Mouse (Mus musculus) embryonic facial prominence, embryonic 13.5 days (tissue): ENCODE measurements around the gene Carm1. TPM values are rescaled to one million over a fixed set of nuclear protein-coding genes. Genes with fewer than 3 reads are reported as not detected.
"Not testable (repeated sequence)": the region's sequence is repeated elsewhere in the genome, so short reads cannot be mapped to it uniquely, and the experiment has no call there.

Source experiments
- ATAC-seq: fragments of 200-750 bp; cut with Nextera tagmentation; 2 replicates; pipeline ENCODE4 v1.8.0; 2017; ENCODE audit warnings: low read depth; ENCODE audit not compliant: insufficient number of reproducible peaks, insufficient read depth, low FRiP score, low TSS enrichment
- H3K27ac ChIP-seq: fragments of 300-500 bp; sonication (generic); 2 replicates; pipeline ENCODE4 v1.5.1; 2015; ENCODE audit warnings: moderate library complexity, mild to moderate bottlenecking, inconsistent platforms
- H3K27me3 ChIP-seq: fragments of 300-500 bp; sonication (generic); 2 replicates; pipeline ENCODE4 v1.6.1; 2015; ENCODE audit warnings: mild to moderate bottlenecking, inconsistent platforms
- H3K36me3 ChIP-seq: fragments of 300-500 bp; sonication (generic); 2 replicates; pipeline ENCODE4 v1.6.1; 2015; ENCODE audit warnings: mild to moderate bottlenecking, inconsistent platforms
- H3K4me1 ChIP-seq: fragments of 300-500 bp; sonication (generic); 2 replicates; pipeline ENCODE4 v1.6.1; 2015; ENCODE audit warnings: inconsistent platforms
- H3K4me2 ChIP-seq: fragments of 300-500 bp; sonication (generic); 2 replicates; pipeline ENCODE4 v1.6.1; 2015; ENCODE audit warnings: moderate library complexity, mild to moderate bottlenecking, inconsistent platforms
- H3K4me3 ChIP-seq: fragments of 300-500 bp; sonication (generic); 2 replicates; pipeline ENCODE4 v1.5.1; 2015; ENCODE audit warnings: mild to moderate bottlenecking, inconsistent platforms
- H3K9ac ChIP-seq: fragments of 300-500 bp; sonication (generic); 2 replicates; pipeline ENCODE4 v1.6.1; 2015; ENCODE audit warnings: mild to moderate bottlenecking, inconsistent platforms
- H3K9me3 ChIP-seq: fragments of 300-500 bp; sonication (generic); 2 replicates; pipeline ENCODE4 v1.6.1; 2016; ENCODE audit warnings: inconsistent platforms
- WGBS: fragments of 180-500 bp; shearing (Covaris S2); methylation state at CpG from one replicate; pipeline ENCODE4 v1.1.7; 2015; ENCODE audit warnings: mixed read lengths; 5-methylcytosine and 5-hydroxymethylcytosine counted together
- polyA plus RNA-seq: library from polyadenylated mRNA; unstranded; fragments of >200 nt; fragmentation: Nextera tagmentation; extraction: Ambion mirVana; gene quantifications from 2 replicates; pipeline ENCODE4 v1.2.1, GENCODE M21; 2015

Carm1 gene
- polyA plus RNA-seq, 1 experiment from 2014 or later, result 46.2 TPM

DNA sequence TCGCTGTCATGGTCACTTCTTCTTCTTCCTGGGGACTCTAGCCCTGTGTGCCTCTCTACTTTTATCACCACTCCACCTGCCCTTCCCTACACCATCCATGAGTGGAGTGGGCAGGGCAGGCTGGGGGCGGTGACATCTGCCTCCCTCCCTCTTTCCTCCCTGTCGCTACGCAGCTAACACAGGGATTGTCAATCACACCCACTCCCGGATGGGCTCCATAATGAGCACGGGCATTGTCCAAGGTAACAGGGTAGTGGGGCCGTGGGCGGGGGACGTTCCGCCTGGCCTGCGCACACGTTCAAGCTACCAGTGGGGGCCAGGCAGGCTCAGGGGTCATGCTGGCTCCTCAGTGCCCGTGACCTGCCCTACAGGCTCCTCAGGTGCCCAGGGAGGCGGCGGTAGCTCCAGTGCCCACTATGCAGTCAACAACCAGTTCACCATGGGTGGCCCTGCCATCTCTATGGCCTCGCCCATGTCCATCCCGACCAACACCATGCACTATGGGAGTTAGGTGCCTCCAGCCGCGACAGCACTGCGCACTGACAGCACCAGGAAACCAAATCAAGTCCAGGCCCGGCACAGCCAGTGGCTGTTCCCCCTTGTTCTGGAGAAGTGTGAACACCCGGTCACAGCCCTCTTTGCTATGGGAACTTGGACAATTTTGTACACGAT lies 41.1 kb downstream of the Carm1 start:
- no peaks in the 10 kb centered on the region for H3K9me3 ChIP-seq
- ATAC-seq, result no peak
- peaks cover 75% of the 10 kb centered on the region for H3K36me3 ChIP-seq
- H3K27ac ChIP-seq, result no peak overlapping the region
- 89% methylated on average over 23 of the region's 23 CpGs for WGBS
- no peak overlapping the region for H3K9ac ChIP-seq
- peaks cover 15% of the 10 kb centered on the region for H3K4me1 ChIP-seq
- no peak overlapping the region for H3K4me3 ChIP-seq
- H3K27me3 ChIP-seq, result no peaks in the 10 kb centered on the region
- H3K4me2 ChIP-seq, result no peak overlapping the region

DNA sequence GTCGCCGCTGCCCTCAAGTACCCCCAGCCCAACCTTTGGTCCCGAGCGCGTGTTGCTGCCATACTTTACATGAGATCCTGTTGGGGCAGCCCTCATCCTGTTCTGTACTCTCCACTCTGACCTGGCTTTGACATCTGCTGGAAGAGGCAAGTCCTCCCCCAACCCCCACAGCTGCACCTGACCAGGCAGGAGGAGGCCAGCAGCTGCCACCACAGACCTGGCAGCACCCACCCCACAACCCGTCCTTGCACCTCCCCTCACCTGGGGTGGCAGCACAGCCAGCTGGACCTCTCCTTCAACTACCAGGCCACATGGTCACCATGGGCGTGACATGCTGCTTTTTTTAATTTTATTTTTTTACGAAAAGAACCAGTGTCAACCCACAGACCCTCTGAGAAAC lies 41.7 kb downstream of the Carm1 start:
- Histone ChIP-seq H3K4me3 (no peak overlapping the region), H3K27ac (no peak overlapping the region), H3K4me1 (peaks cover 15% of the 10 kb centered on the region), H3K4me2 (no peak overlapping the region), H3K9me3 (no peaks in the 10 kb centered on the region), H3K36me3 (peaks cover 70% of the 10 kb centered on the region), H3K9ac (no peak overlapping the region), H3K27me3 (no peaks in the 10 kb centered on the region)
- 86% methylated on average over 8 of the region's 8 CpGs for WGBS
- ATAC-seq, result no peak

DNA sequence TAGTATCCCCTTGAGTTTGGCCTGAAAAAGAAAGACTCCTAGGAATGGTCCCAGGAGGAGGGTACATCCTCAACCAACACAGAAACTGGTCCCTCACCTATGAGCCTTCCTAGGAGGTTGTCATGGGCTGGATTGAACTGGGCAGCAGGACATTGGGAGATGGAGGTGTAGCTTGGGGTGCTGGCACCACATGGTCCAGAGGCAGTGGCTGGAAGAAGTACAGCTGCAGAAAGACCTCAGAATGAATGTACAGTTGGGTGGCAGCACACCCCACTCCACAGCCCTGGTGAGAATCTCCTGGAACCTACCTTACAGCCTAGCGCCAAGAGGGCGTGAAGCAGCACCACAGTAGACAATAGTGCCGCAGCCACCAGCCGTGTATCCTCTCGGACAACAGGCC lies 42.8 kb downstream of the Carm1 start:
- peaks cover 26% of the 10 kb centered on the region for H3K4me1 ChIP-seq
- H3K9ac ChIP-seq, result no peak overlapping the region
- 92% methylated on average over 5 of the region's 5 CpGs for WGBS
- no peak for ATAC-seq
- no peaks in the 10 kb centered on the region for H3K27me3 ChIP-seq
- no peak overlapping the region for H3K4me2 ChIP-seq
- H3K27ac ChIP-seq, result no peak overlapping the region
- no peak overlapping the region for H3K4me3 ChIP-seq
- peaks cover 59% of the 10 kb centered on the region for H3K36me3 ChIP-seq
- no peaks in the 10 kb centered on the region for H3K9me3 ChIP-seq

GRCm38 (mm10) chr9:21591127-21591830 lies 44.6 kb downstream of the Carm1 start:
- peaks cover 36% of the 10 kb centered on the region for H3K4me1 ChIP-seq
- H3K36me3 ChIP-seq, result peaks cover 56% of the 10 kb centered on the region
- no peak overlapping the region for H3K9ac ChIP-seq
- no peaks in the 10 kb centered on the region for H3K27me3 ChIP-seq
- peak overlapping the region; percentile 99 for H3K4me3 ChIP-seq
- peak overlapping the region; percentile 96; the same call in 1 of the 2 replicates for H3K4me2 ChIP-seq
- H3K9me3 ChIP-seq, result no peaks in the 10 kb centered on the region
- no peak overlapping the region for H3K27ac ChIP-seq
- no peak for ATAC-seq
- 85% methylated on average over 6 of the region's 6 CpGs for WGBS

DNA sequence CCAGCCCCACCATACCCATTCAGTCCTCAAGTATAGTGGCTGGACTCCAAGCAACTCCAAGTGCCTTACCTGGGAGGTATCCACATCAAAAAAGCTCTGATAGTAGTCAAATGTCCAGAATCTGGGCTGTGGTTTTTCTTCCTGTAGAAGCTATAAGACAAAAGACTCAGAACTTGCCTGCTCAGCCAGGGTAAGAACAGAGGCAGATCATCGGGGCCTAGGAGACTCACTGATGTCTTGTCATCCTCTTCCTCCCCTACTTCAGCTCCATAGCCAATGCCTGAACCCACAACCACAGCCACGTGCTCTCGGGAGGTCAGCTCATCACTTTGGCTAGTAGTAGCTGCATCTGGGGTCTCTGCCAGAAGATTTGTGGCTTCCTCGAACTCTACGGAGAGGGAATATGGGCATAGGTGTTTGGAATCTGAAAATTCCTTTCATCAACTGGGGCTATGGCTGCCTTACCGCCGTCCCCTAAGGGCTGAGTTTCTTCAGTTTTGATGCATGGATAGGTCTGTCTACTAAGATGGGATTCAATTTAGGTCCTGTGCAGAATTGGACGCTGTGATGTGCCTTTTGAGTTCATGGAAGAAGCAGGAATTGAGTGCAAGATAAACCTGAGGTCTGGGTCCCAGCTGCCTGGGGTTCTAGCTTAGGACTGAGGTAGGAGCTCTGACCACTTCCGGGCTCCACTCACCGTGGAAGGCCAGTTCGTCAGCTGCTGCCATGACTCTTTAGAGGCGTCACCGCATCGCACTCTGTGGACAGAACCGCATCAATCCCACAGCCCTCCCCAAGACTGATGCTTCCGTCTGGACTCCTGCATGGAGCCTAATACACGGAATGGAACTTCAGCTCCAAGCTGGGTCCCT lies 45.4 kb downstream of the Carm1 start:
- no peaks in the 10 kb centered on the region for H3K27me3 ChIP-seq
- peaks cover 36% of the 10 kb centered on the region for H3K4me1 ChIP-seq
- peaks cover 53% of the 10 kb centered on the region for H3K36me3 ChIP-seq
- WGBS, result 17% methylated on average over 17 of the region's 17 CpGs
- peak; percentile 64 for ATAC-seq
- H3K4me2 ChIP-seq, result peak overlapping the region; percentile 96
- H3K9ac ChIP-seq, result peak overlapping the region; percentile 96
- H3K9me3 ChIP-seq, result no peaks in the 10 kb centered on the region
- peak overlapping the region; percentile 99 for H3K4me3 ChIP-seq
- H3K27ac ChIP-seq, result peak overlapping the region; percentile 74

GRCm38 (mm10) chr9:21592703-21593121 lies 46.0 kb downstream of the Carm1 start, which contains the start of the genes Timm29 and Yipf2:
TSS of gene Timm29 (plus strand) at chr9:21592722.
TSS of gene Yipf2 (minus strand) at chr9:21592828.
- Histone ChIP-seq H3K36me3 (peaks cover 47% of the 10 kb centered on the region), H3K4me2 (peak within 1 kb of the TSS; percentile 96), H3K27me3 (no peaks in the 10 kb centered on the region), H3K9ac (peak within 1 kb of the TSS; percentile 96), H3K27ac (peak within 1 kb of the TSS; percentile 88), H3K4me1 (peaks cover 36% of the 10 kb centered on the region), H3K4me3 (peak within 1 kb of the TSS; percentile 99), H3K9me3 (no peaks in the 10 kb centered on the region)
- ATAC-seq, result peak; percentile 82
- 0% methylated on average over 30 of the region's 30 CpGs for WGBS

DNA sequence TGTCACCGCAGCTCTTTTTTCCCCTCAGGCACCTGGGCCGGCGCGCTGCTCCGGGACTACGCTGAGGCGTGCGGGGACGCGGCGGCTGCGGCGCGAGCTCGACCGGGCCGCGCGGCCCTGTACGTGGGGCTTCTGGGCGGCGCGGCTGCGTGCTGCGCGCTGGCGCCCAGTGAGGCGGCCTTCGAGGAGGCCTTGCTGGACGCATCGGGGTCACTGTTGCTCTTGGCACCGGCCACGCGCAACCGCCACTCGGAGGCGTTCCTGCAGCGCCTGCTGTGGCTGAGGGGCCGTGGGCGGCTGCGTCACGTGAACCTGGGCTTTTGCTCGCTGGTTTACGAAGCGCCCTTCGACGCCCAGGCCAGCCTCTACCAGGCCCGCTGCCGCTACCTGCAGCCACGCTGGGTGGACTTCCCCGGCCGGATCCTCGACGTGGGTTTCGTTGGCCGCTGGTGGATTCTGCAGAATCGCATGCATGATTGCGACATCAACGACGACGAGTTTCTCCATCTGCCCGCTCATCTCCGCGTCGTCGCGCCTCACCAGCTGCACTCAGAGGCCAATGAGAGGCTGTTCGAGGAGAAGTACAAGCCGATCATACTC lies 46.5 kb downstream of the Carm1 start:
- ATAC-seq, result peak; percentile 45
- Histone ChIP-seq H3K27me3 (no peaks in the 10 kb centered on the region), H3K9me3 (no peaks in the 10 kb centered on the region), H3K4me3 (peak overlapping the region; percentile 99), H3K4me1 (peaks cover 36% of the 10 kb centered on the region), H3K9ac (peak overlapping the region; percentile 96), H3K4me2 (peak overlapping the region; percentile 96), H3K36me3 (peaks cover 42% of the 10 kb centered on the region), H3K27ac (peak overlapping the region; percentile 88)
- WGBS, result 1% methylated on average over 69 of the region's 69 CpGs

GRCm38 (mm10) chr9:21594350-21594749 lies 47.7 kb downstream of the Carm1 start:
- H3K4me2 ChIP-seq, result peak overlapping the region; percentile 96

DNA sequence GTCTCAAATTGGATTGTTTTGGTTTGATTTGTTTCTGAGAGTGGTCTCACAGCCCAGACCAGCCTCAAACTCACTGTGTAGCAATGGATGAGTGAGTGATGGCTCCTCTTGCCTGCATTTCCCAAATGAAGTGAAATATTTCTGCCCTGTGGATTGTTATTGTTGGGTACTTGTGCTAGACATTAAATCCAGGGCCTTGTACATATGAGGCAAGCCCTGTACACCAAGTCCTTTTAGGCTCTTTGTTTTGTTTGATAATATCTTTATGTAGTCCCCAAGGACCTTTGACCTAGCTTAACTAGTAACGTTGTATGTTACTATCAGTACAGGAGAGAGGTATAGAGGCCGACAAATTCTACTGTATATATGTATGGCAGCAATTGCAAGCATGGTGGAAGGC lies 48.1 kb downstream of the Carm1 start:
- no peak overlapping the region for H3K4me3 ChIP-seq
- peaks cover 25% of the 10 kb centered on the region for H3K36me3 ChIP-seq
- no peak overlapping the region for H3K9ac ChIP-seq
- 80% methylated on average over 2 of the region's 2 CpGs for WGBS
- no peak for ATAC-seq
- no peak overlapping the region for H3K4me2 ChIP-seq
- no peak overlapping the region for H3K27ac ChIP-seq
- peaks cover 36% of the 10 kb centered on the region for H3K4me1 ChIP-seq
- no peaks in the 10 kb centered on the region for H3K9me3 ChIP-seq
- H3K27me3 ChIP-seq, result no peaks in the 10 kb centered on the region

More at GRCm38 (mm10) chr9:21594350-21594749, 47.7 kb downstream of the Carm1 start:
- Histone ChIP-seq H3K4me1 (peaks cover 36% of the 10 kb centered on the region), H3K36me3 (peaks cover 30% of the 10 kb centered on the region), H3K4me3 (peak overlapping the region; percentile 99), H3K9ac (peak overlapping the region; percentile 96)
- not testable (repeated sequence) for H3K27ac ChIP-seq, ATAC-seq, H3K9me3 ChIP-seq, H3K27me3 ChIP-seq
- WGBS, result 90% methylated on average over 8 of the region's 8 CpGs

GRCm38 (mm10) chr9:21598198-21598597 lies 51.5 kb downstream of the Carm1 start:
- H3K27me3 ChIP-seq, result no peaks in the 10 kb centered on the region
- ATAC-seq, result no peak

DNA sequence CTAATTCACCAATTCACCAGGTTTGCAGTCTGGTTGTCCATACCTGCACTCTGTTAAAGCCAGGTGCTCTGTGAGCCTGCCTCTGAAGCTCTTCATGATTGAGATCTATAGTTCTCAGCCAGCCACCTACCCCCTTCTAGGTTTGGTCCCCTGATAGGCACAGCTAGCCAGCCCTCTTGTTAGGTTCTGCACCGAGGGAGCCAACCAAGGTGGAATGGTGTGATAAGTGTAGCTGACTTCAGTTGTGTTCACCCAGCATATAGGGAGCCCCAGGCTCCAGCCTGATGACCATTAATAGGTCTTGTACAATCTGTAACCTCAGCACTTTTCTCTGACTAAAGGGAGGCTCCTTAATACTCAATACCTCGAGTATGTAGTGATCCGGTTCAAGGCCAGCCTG lies 53.5 kb downstream of the Carm1 start:
- Histone ChIP-seq H3K9ac (no peak overlapping the region), H3K4me1 (peaks cover 4% of the 10 kb centered on the region; the same call in 1 of the 2 replicates), H3K27ac (no peak overlapping the region), H3K4me3 (no peak overlapping the region), H3K36me3 (peaks cover 14% of the 10 kb centered on the region), H3K9me3 (no peaks in the 10 kb centered on the region), H3K27me3 (no peaks in the 10 kb centered on the region), H3K4me2 (no peak overlapping the region)
- 74% methylated on average over 3 of the region's 3 CpGs for WGBS
- ATAC-seq, result no peak

More at GRCm38 (mm10) chr9:21598198-21598597, 51.5 kb downstream of the Carm1 start:
- H3K9ac ChIP-seq, result no peak overlapping the region
- peaks cover 20% of the 10 kb centered on the region for H3K36me3 ChIP-seq
- H3K9me3 ChIP-seq, result no peaks in the 10 kb centered on the region
- no peak overlapping the region for H3K27ac ChIP-seq
- no peak overlapping the region for H3K4me2 ChIP-seq
- 45% methylated on average over 2 of the region's 2 CpGs for WGBS
- H3K4me3 ChIP-seq, result no peak overlapping the region
- H3K4me1 ChIP-seq, result peaks cover 20% of the 10 kb centered on the region
